ENCODE assay signal across 12 mouse cellular contexts in genomic region chr17:34684253-34684893, GRCm38 (mm10). TPM values are rescaled to one million over a fixed set of nuclear protein-coding genes. Genes with fewer than 3 reads are reported as not detected.
DNase-seq lines count a peak whose midpoint lies in the region; ATAC-seq and TF ChIP-seq lines count a peak whose summit lies in the region.
"Had no signal": no experiment of that assay in that cellular context is flagged by ENCODE, and none has a peak within 500 bp of the region (broad histone marks: within the 10 kb centered on the region; RNA-seq: fewer than 3 reads in every experiment).

No protein-coding gene starts in this region.

- TF ChIP-seq CTCF in lung, adult 2 months (IDR thresholded peaks at IDR 0.05; ENCODE audit: insufficient read depth, low read length) = no peak

- no peak for ATAC-seq in erythroid progenitor cell, adult 5-6 weeks (replicated peaks; ENCODE audit: low FRiP score, poor library complexity, severe bottlenecking)

- 38% methylated on average over 9 of the region's 9 CpGs for WGBS in lung, adult 2 months

- H3K4me3 ChIP-seq in lung, adult 2 months (replicated peaks; ENCODE audit: extremely low read depth, low read depth, low read length) = no peak overlapping the region
- H3K4me3 ChIP-seq: midbrain, embryonic 10.5 days had no signal

- DNase-seq in adrenal gland, adult (ENCODE audit: inconsistent age in 2 of 2, low spot score in 1 of 2) = peak; percentile 55 to 65
- DNase-seq in adrenal gland, postnatal 25 days = no peak
- DNase-seq in lung, adult 18-20 months = peak; percentile 63 to 75
- DNase-seq in lung, adult 2 months = no peak
- DNase-seq in gastrocnemius, postnatal 25 days = peak; percentile 63
- peak; percentile 49 for DNase-seq in lung, postnatal 10 days
- DNase-seq in c-Kit-positive CD71-positive TER-119-positive erythroid progenitor cells, embryonic 14.5 days (ENCODE audit: low spot score) = no peak
- DNase-seq: cerebellum, postnatal 36 days had no signal

- no peak for TF ChIP-seq POLR2A in lung, adult 2 months (IDR thresholded peaks at IDR 0.05; ENCODE audit: borderline replicate concordance, extremely low read depth, low read depth, low read length)

- H3K4me1 ChIP-seq in lung, adult 2 months (ENCODE audit: control insufficient read depth, insufficient read depth, low read length) = peaks cover 20% of the 10 kb centered on the region

RNA-seq across cellular contexts. Expression of gene Tnxb, which starts 14.0 kb away (rescaled TPM):
- 23.7 and 25.4 TPM in 2 replicates for total RNA-seq in adrenal gland, postnatal 25 days (2021)
- 39.6 and 49.2 TPM in 2 replicates for polyA plus RNA-seq in lung, adult 2 months (2012; rRNA removed)
- 10 to 100 TPM; 38.3 to 50.5 TPM for total RNA-seq in gastrocnemius, postnatal 25 days (2021)
- total RNA-seq in erythroid progenitor cell, adult 5-6 weeks (2015; ENCODE audit: low replicate concordance) = not detected in 2 replicates
- total RNA-seq in erythroid progenitor cell, adult 5-6 weeks (2017; ENCODE audit: low replicate concordance) = not detected in 2 replicates
- total RNA-seq: neutrophil, adult 5-6 weeks had no signal
- polyA plus RNA-seq: limb, embryonic 11.5 days; midbrain, embryonic 10.5 days had no signal

RNA-seq across cellular contexts. Expression of gene Atf6b, which starts 37.4 kb away (rescaled TPM):
- total RNA-seq in adrenal gland, postnatal 25 days (2021) = 50.4 and 52.5 TPM in 2 replicates
- polyA plus RNA-seq in lung, adult 2 months (2012; rRNA removed) = 81.8 and 88.0 TPM in 2 replicates
- 1 to 10 TPM; 7.1 to 7.2 TPM for total RNA-seq in gastrocnemius, postnatal 25 days (2021)
- 5.4 and 8.3 TPM in 2 replicates for total RNA-seq in erythroid progenitor cell, adult 5-6 weeks (2015; ENCODE audit: low replicate concordance)
- 2.6 and 5.0 TPM in 2 replicates for total RNA-seq in erythroid progenitor cell, adult 5-6 weeks (2017; ENCODE audit: low replicate concordance)

RNA-seq across cellular contexts. Expression of gene Fkbpl, which starts 39.8 kb away (rescaled TPM):
- 13.4 TPM in 2 replicates for total RNA-seq in adrenal gland, postnatal 25 days (2021)
- polyA plus RNA-seq in lung, adult 2 months (2012; rRNA removed) = 2.4 and 2.9 TPM in 2 replicates
- total RNA-seq in gastrocnemius, postnatal 25 days (2021) = 1 to 10 TPM; 5.9 to 7.0 TPM
- 2.5 TPM in 1 of 2 replicates, not detected in the other for total RNA-seq in erythroid progenitor cell, adult 5-6 weeks (2015; ENCODE audit: low replicate concordance)
- total RNA-seq in erythroid progenitor cell, adult 5-6 weeks (2017; ENCODE audit: low replicate concordance) = 2.6 and 4.9 TPM in 2 replicates

RNA-seq across cellular contexts. Expression of gene Prrt1, which starts 55.0 kb away (rescaled TPM):
- total RNA-seq in adrenal gland, postnatal 25 days (2021) = 10.8 and 13.5 TPM in 2 replicates
- 5.2 and 6.7 TPM in 2 replicates for polyA plus RNA-seq in lung, adult 2 months (2012; rRNA removed)
- 1 to 10 TPM in 1 of 2 experiments, under 1 TPM in 1; 0.35 to 1.5 TPM for total RNA-seq in gastrocnemius, postnatal 25 days (2021)
- not detected in 2 replicates for total RNA-seq in erythroid progenitor cell, adult 5-6 weeks (2015; ENCODE audit: low replicate concordance)
- not detected in 2 replicates for total RNA-seq in erythroid progenitor cell, adult 5-6 weeks (2017; ENCODE audit: low replicate concordance)
- total RNA-seq: neutrophil, adult 5-6 weeks had no signal

RNA-seq across cellular contexts. Expression of gene Ppt2, which starts 56.1 kb away (rescaled TPM):
- total RNA-seq in adrenal gland, postnatal 25 days (2021) = 56.9 and 61.1 TPM in 2 replicates
- polyA plus RNA-seq in lung, adult 2 months (2012; rRNA removed) = 38.7 and 40.9 TPM in 2 replicates
- 10 to 100 TPM; 37.2 to 43.0 TPM for total RNA-seq in gastrocnemius, postnatal 25 days (2021)
- total RNA-seq in erythroid progenitor cell, adult 5-6 weeks (2015; ENCODE audit: low replicate concordance) = 6.7 and 13.0 TPM in 2 replicates
- total RNA-seq in erythroid progenitor cell, adult 5-6 weeks (2017; ENCODE audit: low replicate concordance) = 3.2 and 4.0 TPM in 2 replicates

Comparison
In these comparisons a context has a peak if more than half of its experiments do, and no peak if none do; other contexts are left out.
1. DNase-seq: peak in adrenal gland, adult (2 of 2), lung, adult 18-20 months (2 of 2), gastrocnemius, postnatal 25 days (single experiment) and lung, postnatal 10 days (single experiment); none in adrenal gland, postnatal 25 days (single experiment), lung, adult 2 months (single experiment) and c-Kit-positive CD71-positive TER-119-positive erythroid progenitor cells, embryonic 14.5 days (single experiment).
2. RNA of gene Tnxb, which starts 14.0 kb away (total RNA-seq): 38.3 to 50.5 TPM in gastrocnemius, postnatal 25 days and 23.7 to 25.4 TPM in adrenal gland, postnatal 25 days; not detected in erythroid progenitor cell, adult 5-6 weeks; every median in the first group is over 10 times any median in the second.